In genomic region chr7:117567653-117568340, GRCm38 (mm10) we compare ENCODE assay signal across 21 mouse cellular contexts.
DNase-seq lines count a peak whose midpoint lies in the region; ATAC-seq and TF ChIP-seq lines count a peak whose summit lies in the region.
"Had no signal": no experiment of that assay in that cellular context is flagged by ENCODE, and none has a peak within 500 bp of the region (broad histone marks: within the 10 kb centered on the region; RNA-seq: fewer than 3 reads in every experiment).

No protein-coding gene starts in this region.

- no peak for TF ChIP-seq POLR2A in CH12.LX (IDR thresholded peaks at IDR 0.05; ENCODE audit: low read depth, low read length)

- no peak; the same call in 1 of the 2 replicates for TF ChIP-seq RAD21 in CH12.LX (IDR thresholded peaks at IDR 0.05; ENCODE audit: low read depth, low read length)

- peak; percentile 69 for TF ChIP-seq EP300 in CH12.LX (IDR thresholded peaks at IDR 0.05; ENCODE audit: low read length)

- no peak for TF ChIP-seq CTCF in CH12.LX (conservative IDR thresholded peaks at IDR 0.05 in 1 of 2, IDR thresholded peaks at IDR 0.05 in 1 of 2; ENCODE audit: low read depth in 2 of 2, low read length in 2 of 2)
- TF ChIP-seq CTCF in intestine, postnatal 0 days (IDR thresholded peaks at IDR 0.05; ENCODE audit: low read depth): no peak

- in situ Hi-C loops in CH12.LX (cut with MboI; ENCODE audit: low pct_ligation_motif_present, low pct_unique_long_range_greater_than_20kb, low sequenced_read_pairs): loop anchor here (10.0 kb wide), 1 partner anchor 317 kb away; no protein-coding TSS in a partner anchor

- no peak overlapping the region for H3K27ac ChIP-seq in midbrain, embryonic 11.5 days (ENCODE audit: low read depth, low read length)
- H3K27ac ChIP-seq in midbrain, embryonic 15.5 days: no peak overlapping the region
- H3K27ac ChIP-seq in CH12.LX (ENCODE audit: insufficient read depth, low read depth): no peak overlapping the region
- H3K27ac ChIP-seq in intestine, postnatal 0 days (ENCODE audit: low read depth, low read length): no peak overlapping the region; the same call in 1 of the 2 replicates
- H3K27ac ChIP-seq: embryonic facial prominence, embryonic 13.5 days; forebrain, embryonic 12.5 days; heart, embryonic 10.5 days; hindbrain, embryonic 13.5 days; hindbrain, postnatal 0 days had no signal

- dilution Hi-C loops in CH12.LX (cut with MboI; ENCODE audit: extremely low pct_ligation_motif_present, extremely low pct_unique_long_range_greater_than_20kb, low sequenced_read_pairs): no loop called here

- no peaks in the 10 kb centered on the region for H3K9me3 ChIP-seq in midbrain, embryonic 11.5 days (ENCODE audit: control insufficient read depth, low read length)
- H3K9me3 ChIP-seq in midbrain, embryonic 15.5 days: no peaks in the 10 kb centered on the region
- no peaks in the 10 kb centered on the region for H3K9me3 ChIP-seq in CH12.LX (replicated peaks; ENCODE audit: low read length)
- H3K9me3 ChIP-seq in intestine, postnatal 0 days (ENCODE audit: control insufficient read depth): no peaks in the 10 kb centered on the region
- H3K9me3 ChIP-seq: embryonic facial prominence, embryonic 13.5 days; forebrain, embryonic 12.5 days; heart, embryonic 10.5 days; hindbrain, embryonic 13.5 days had no signal

- H3K27me3 ChIP-seq in midbrain, embryonic 11.5 days (ENCODE audit: control insufficient read depth, insufficient read depth, low read length): peaks cover under 1% of the 10 kb centered on the region; the same call in 1 of the 2 replicates
- H3K27me3 ChIP-seq in midbrain, embryonic 15.5 days (replicated peaks): peaks cover 5% of the 10 kb centered on the region
- H3K27me3 ChIP-seq in CH12.LX (replicated peaks): no peaks in the 10 kb centered on the region
- H3K27me3 ChIP-seq in intestine, postnatal 0 days (replicated peaks; ENCODE audit: control insufficient read depth, insufficient read depth, low read length): no peaks in the 10 kb centered on the region
- H3K27me3 ChIP-seq in splenic B cell, adult 2 months (ENCODE audit: control insufficient read depth, insufficient read depth, low read length, poor library complexity, severe bottlenecking): peaks cover 1% of the 10 kb centered on the region; the same call in 1 of the 2 replicates
- H3K27me3 ChIP-seq: embryonic facial prominence, embryonic 13.5 days; forebrain, embryonic 12.5 days; hindbrain, embryonic 13.5 days had no signal

- 88% methylated on average over 11 of the region's 11 CpGs for WGBS in midbrain, embryonic 11.5 days
- 88% methylated on average over 11 of the region's 11 CpGs for WGBS in midbrain, embryonic 15.5 days
- WGBS in intestine, postnatal 0 days: 46% methylated on average over 11 of the region's 11 CpGs

- H3K36me3 ChIP-seq in midbrain, embryonic 11.5 days (ENCODE audit: control insufficient read depth, insufficient read depth, low read length): no peaks in the 10 kb centered on the region
- no peaks in the 10 kb centered on the region for H3K36me3 ChIP-seq in midbrain, embryonic 15.5 days (replicated peaks)
- H3K36me3 ChIP-seq in CH12.LX (replicated peaks in 1 of 2; ENCODE audit: control insufficient read depth in 1 of 2, insufficient read depth in 1 of 2, low read length in 1 of 2): no peaks in the 10 kb centered on the region
- no peaks in the 10 kb centered on the region for H3K36me3 ChIP-seq in intestine, postnatal 0 days (ENCODE audit: control insufficient read depth, insufficient read depth)
- H3K36me3 ChIP-seq in splenic B cell, adult 2 months (ENCODE audit: control insufficient read depth, insufficient read depth, low read length, poor library complexity, severe bottlenecking): no peaks in the 10 kb centered on the region; the same call in 1 of the 2 replicates
- H3K36me3 ChIP-seq: embryonic facial prominence, embryonic 13.5 days; forebrain, embryonic 12.5 days; G1E; heart, embryonic 10.5 days; hindbrain, embryonic 13.5 days had no signal

- H3K4me2 ChIP-seq in midbrain, embryonic 11.5 days: no peak overlapping the region
- H3K4me2 ChIP-seq in midbrain, embryonic 15.5 days: no peak overlapping the region
- peak overlapping the region; percentile 25 for H3K4me2 ChIP-seq in CH12.LX (ENCODE audit: insufficient read depth, low read depth, poor library complexity, severe bottlenecking)
- H3K4me2 ChIP-seq in intestine, postnatal 0 days (replicated peaks; ENCODE audit: low read depth): no peak overlapping the region
- H3K4me2 ChIP-seq: embryonic facial prominence, embryonic 13.5 days; forebrain, embryonic 12.5 days; hindbrain, embryonic 13.5 days had no signal

- H3K79me2 ChIP-seq in CH12.LX (replicated peaks; ENCODE audit: control insufficient read depth, extremely low read depth, insufficient read depth, poor library complexity, severe bottlenecking): no peaks in the 10 kb centered on the region

- H3K9ac ChIP-seq in midbrain, embryonic 11.5 days (ENCODE audit: low read length): no peak overlapping the region
- H3K9ac ChIP-seq in midbrain, embryonic 15.5 days: no peak overlapping the region
- H3K9ac ChIP-seq in CH12.LX (ENCODE audit: insufficient read depth, low read depth): no peak overlapping the region
- no peak overlapping the region for H3K9ac ChIP-seq in intestine, postnatal 0 days (ENCODE audit: low read depth, low read length)
- H3K9ac ChIP-seq: embryonic facial prominence, embryonic 13.5 days; forebrain, embryonic 12.5 days; forebrain, postnatal 0 days; hindbrain, embryonic 13.5 days had no signal

- peak; percentile 79 for DNase-seq in midbrain, embryonic 11.5 days (ENCODE audit: low spot score, missing footprints)
- peak; percentile 58 for DNase-seq in CH12.LX (ENCODE audit: extremely low read depth)
- peak; percentile 75 for DNase-seq in splenic B cell, adult 2 months (ENCODE audit: low read depth, low spot score)
- DNase-seq in urinary bladder, adult 2 months (ENCODE audit: low spot score): no peak
- no peak for DNase-seq in adrenal gland, postnatal 10 days
- DNase-seq: adrenal gland, adult 8-10 months; cerebellum, adult 11-12 months; cerebellum, adult 9-10 months; cerebellum, postnatal 36 days; forebrain, postnatal 0 days; heart, adult 18-20 months; heart, postnatal 10 days; heart, postnatal 4 days had no signal

- H3K4me3 ChIP-seq in midbrain, embryonic 11.5 days (ENCODE audit: low read depth, low read length): no peak overlapping the region
- H3K4me3 ChIP-seq in midbrain, embryonic 15.5 days: no peak overlapping the region
- H3K4me3 ChIP-seq in CH12.LX (replicated peaks in 1 of 3; ENCODE audit: low read depth in 2 of 3, low read length in 2 of 3, poor library complexity in 1 of 3): no peak overlapping the region
- no peak overlapping the region for H3K4me3 ChIP-seq in intestine, postnatal 0 days (ENCODE audit: low read depth, low read length)
- H3K4me3 ChIP-seq: embryonic facial prominence, embryonic 13.5 days; forebrain, embryonic 12.5 days; heart, embryonic 10.5 days; hindbrain, embryonic 13.5 days had no signal

- ATAC-seq in midbrain, embryonic 11.5 days (ENCODE audit: low FRiP score): no peak
- ATAC-seq in midbrain, embryonic 15.5 days (replicated peaks): no peak
- ATAC-seq in intestine, postnatal 0 days: peak; percentile 60; the same call in 1 of the 2 replicates
- ATAC-seq: forebrain, postnatal 0 days; hindbrain, postnatal 0 days had no signal

- H3K4me1 ChIP-seq in midbrain, embryonic 11.5 days (ENCODE audit: control insufficient read depth, insufficient read depth, low read length): peaks cover 2% of the 10 kb centered on the region; the same call in 1 of the 2 replicates
- peaks cover 6% of the 10 kb centered on the region; the same call in 1 of the 2 replicates for H3K4me1 ChIP-seq in midbrain, embryonic 15.5 days
- peaks cover 19 to 56% of the 10 kb centered on the region in 2 experiments for H3K4me1 ChIP-seq in CH12.LX (ENCODE audit: control insufficient read depth in 1 of 2, insufficient read depth in 2 of 2)
- 0 out of 2 replicates have a peak, but pooled peaks cover 2% of the 10 kb centered on the region for H3K4me1 ChIP-seq in intestine, postnatal 0 days (replicated peaks; ENCODE audit: control insufficient read depth, insufficient read depth, low read length)
- H3K4me1 ChIP-seq: embryonic facial prominence, embryonic 13.5 days had no signal

TF ChIP-seq in CH12.LX, 34 proteins besides CTCF, POLR2A, EP300 and RAD21:
- peak; percentile 51; the same call in 1 of the 2 replicates for TF ChIP-seq BHLHE40 (IDR thresholded peaks at IDR 0.05; ENCODE audit: low read depth, low read length)
- TF ChIP-seq ETS1 (conservative IDR thresholded peaks at IDR 0.05; ENCODE audit: low read depth, low read length): peak; percentile 76
- TF ChIP-seq IRF4 (IDR thresholded peaks at IDR 0.05; ENCODE audit: low read depth, low read length): 0 out of 2 replicates have a peak, but pooled peaks have one; percentile 47
- TF ChIP-seq TCF12 (IDR thresholded peaks at IDR 0.05; ENCODE audit: low read depth, low read length): peak; percentile 71; the same call in 1 of the 2 replicates
- no peak for TF ChIP-seq MAX (IDR thresholded peaks at IDR 0.05; ENCODE audit: low read length)
- TF ChIP-seq MYC (IDR thresholded peaks at IDR 0.05; ENCODE audit: low read depth, low read length): no peak
- TF ChIP-seq SIN3A (IDR thresholded peaks at IDR 0.05; ENCODE audit: low read length): 0 out of 2 replicates have a peak, but pooled peaks have one; percentile 30

Comparison
In these comparisons a context has a peak if more than half of its experiments do, and no peak if none do; other contexts are left out.
1. DNase-seq: peak in midbrain, embryonic 11.5 days (single experiment), CH12.LX (single experiment) and splenic B cell, adult 2 months (single experiment); none in urinary bladder, adult 2 months (single experiment) and adrenal gland, postnatal 10 days (single experiment).